Mouse (Mus musculus) cerebellum, adult (tissue): Measurements from ENCODE around the gene Agmo.

ENCODE experiments used
- ATAC-seq: cut with Nextera tagmentation; 2 replicates; pipeline ENCODE4 v1.9.2; 2017; ENCODE audit warnings: mild to moderate bottlenecking, moderate library complexity, mixed read lengths; ENCODE audit not compliant: insufficient number of reproducible peaks, low FRiP score, low TSS enrichment

Agmo gene

GRCm38 (mm10) chr12:37426350-37426749 is 184.9 kb downstream of the Agmo start:
- ATAC-seq: no peak

DNA sequence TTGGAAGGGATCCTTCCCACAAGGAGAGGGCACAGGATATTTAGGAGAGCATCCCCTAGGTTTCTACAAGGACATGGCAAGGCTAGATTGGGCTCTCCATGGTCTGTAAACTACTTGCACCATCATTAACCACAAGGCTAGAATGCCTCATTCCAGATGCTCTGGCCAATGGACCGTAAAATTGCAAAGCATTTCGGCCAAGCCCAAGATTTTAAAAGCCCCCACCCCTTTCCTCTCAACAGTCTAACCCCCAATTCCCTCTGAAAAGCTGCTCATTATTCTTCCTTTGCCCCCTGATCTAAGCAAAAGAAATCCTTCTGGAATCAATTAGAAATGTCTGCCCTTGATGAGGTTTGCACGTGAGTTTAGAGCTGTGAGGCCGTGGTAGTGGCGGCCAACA is 185.3 kb downstream of the Agmo start:
- ATAC-seq: no peak

DNA sequence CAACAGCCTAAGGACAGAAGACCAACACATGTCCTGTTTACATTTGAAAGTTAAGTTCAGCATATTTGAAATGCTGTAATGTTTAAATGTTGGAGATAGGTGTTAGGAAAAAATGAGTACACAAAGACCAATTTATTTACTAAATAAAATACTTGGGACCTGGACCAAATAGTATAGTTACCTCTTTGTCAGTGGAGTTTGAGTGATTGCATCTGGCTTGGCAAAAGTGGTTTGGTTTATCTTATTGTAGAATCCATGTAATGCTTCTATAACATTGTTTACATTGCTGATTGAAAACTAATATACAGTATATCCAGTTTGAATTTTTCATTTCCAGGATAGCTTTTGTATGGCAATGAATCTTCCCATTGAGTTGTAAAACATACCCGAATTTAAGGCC is 193.0 kb downstream of the Agmo start:
- no peak for ATAC-seq

DNA sequence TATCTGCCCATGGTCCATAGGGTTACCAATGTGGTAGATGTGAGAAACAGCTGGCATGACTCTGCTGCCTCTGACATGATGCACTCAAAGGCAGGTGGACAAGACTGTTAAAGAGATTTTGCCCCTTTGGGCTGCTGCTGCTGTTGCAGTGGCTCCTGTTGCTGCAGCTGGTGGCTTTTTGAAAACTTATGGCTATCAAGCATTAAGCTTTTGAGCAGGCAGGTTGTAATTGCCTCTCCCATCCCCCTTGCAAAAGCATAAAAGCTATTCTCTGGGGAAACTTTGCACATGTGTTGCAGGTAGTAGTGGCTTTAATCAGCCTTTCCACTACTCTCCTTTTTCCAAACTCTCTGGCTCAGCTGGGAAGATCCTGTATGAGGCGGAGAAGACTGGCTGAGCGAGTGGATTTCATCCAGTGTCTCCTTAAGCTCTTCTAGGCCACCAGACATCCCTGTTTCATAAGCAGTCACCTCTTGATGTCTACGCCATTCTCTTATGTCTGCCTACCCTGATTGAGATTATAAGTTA is 201.1 kb downstream of the Agmo start:
- no peak for ATAC-seq

- ATAC-seq: no peak
Measured at GRCm38 (mm10) chr12:37445255-37445654, 203.8 kb downstream of the Agmo start.

GRCm38 (mm10) chr12:37449597-37449996 is 208.2 kb downstream of the Agmo start:
- no peak for ATAC-seq

GRCm38 (mm10) chr12:37450366-37451156 is 209.1 kb downstream of the Agmo start:
- ATAC-seq: peak; percentile 70; the same call in 1 of the 2 replicates

- no peak for ATAC-seq
Measured at GRCm38 (mm10) chr12:37471631-37472030, 230.2 kb downstream of the Agmo start.

GRCm38 (mm10) chr12:37476849-37477248 is 235.4 kb downstream of the Agmo start:
- no peak for ATAC-seq

DNA sequence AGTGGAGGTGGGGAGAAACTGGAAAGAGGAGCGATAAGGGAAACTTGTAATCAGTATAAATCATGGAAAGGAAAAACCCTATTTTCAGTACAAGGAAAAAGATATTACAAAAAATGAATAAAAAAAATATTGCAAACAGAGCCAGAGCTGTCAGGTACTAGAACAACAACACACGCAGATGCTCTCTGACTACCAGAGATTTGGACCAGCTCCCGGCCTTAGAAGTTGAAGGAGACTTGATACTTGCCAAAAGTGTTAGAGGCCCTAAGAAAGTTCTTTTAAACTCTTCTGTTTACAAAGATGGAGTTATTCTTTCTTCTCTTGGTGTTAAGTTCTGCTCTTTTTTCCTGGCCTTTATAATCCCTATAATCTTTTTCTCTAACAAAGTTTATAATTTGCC is 246.6 kb downstream of the Agmo start:
- ATAC-seq: no peak

- ATAC-seq: no peak
Measured at GRCm38 (mm10) chr12:37498871-37499270, 257.4 kb downstream of the Agmo start.

DNA sequence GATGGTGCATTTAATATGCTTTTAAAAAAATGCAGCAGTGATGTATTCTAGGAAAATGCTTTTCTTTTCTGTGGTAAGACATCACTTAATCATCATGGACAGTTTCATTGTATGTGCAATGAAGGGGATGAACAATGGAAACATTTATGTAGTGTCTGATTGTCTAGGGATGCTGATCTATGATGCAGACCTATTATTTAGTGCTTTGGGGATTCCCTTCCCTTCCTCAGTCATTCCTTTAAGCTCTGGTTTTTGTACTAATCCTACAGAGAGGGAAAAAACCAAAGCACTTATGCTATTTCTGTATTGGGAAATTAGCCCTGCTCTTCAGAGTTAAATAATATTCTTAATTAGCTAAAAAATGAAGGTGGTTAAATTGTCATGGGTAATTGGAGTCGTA is 266.0 kb downstream of the Agmo start:
- ATAC-seq: no peak

GRCm38 (mm10) chr12:37507826-37508225 is 266.4 kb downstream of the Agmo start:
- no peak for ATAC-seq

- ATAC-seq: no peak
Measured at GRCm38 (mm10) chr12:37521772-37522171, 280.3 kb downstream of the Agmo start.

GRCm38 (mm10) chr12:37524662-37525061 is 283.2 kb downstream of the Agmo start:
- no peak for ATAC-seq

- no peak for ATAC-seq
Measured at GRCm38 (mm10) chr12:37540994-37541393, 299.6 kb downstream of the Agmo start.

DNA sequence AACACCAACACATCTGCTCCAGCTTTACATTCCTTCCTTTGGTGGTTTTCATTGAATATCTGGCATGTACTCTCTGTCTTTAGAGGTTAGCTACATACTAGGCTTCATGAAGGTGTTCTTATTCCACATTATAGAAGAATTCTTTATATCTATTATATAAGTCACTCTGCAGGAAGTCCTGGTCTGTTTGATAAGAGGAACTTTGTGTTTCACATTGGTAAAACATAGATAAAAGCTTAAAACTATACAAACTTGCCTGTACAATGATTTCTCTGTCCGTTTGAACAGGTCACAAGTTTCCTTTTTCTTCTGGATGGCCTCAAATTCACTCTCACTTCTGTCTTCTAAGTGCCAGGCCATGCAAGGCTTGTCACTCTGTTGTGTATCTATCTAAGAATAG is 316.8 kb downstream of the Agmo start:
- no peak for ATAC-seq

GRCm38 (mm10) chr12:37565882-37566596 is 324.6 kb downstream of the Agmo start:
- ATAC-seq: no peak

GRCm38 (mm10) chr12:37571922-37572321 is 330.5 kb downstream of the Agmo start:
- no peak for ATAC-seq

DNA sequence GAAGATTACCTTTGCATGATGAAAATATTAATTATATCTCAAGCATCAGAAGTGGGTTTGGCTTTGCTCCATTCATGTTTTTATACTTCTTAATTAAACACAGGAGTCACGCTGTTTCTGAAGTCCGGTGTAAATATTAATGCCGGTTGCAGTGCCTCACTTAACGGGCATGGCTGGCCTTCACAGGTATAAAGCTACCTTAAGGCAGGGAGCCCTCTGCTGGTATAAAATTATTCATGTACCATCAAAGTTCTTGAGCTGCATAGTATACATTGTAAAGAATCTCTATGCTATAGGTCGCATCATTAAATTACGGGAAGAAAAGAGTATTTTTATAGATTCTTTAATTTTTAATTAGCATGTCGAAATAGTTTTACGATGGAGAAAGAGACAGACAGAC is 341.3 kb downstream of the Agmo start:
- no peak for ATAC-seq

DNA sequence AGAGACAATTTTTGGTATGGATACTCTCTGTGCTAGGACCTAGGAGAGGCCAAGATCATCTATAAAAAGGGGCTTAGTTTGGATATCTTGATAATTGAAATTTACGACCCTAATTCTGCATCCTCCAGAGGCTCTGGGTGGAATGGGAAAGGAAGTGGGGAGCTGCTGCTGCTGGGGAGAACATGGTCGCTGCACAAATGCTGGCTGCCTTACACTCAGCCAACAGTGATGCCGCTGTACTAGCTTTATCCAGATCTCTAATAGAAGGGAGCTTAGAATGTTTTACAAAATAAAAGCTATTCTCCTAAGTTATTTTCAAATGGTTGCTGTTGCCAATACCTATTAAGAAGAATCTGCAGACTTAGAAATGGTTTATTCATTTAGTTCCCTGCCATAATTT is 351.4 kb downstream of the Agmo start:
- ATAC-seq: no peak

- ATAC-seq: no peak
Measured at GRCm38 (mm10) chr12:37612837-37613236, 371.4 kb downstream of the Agmo start.
